Mouse (Mus musculus) testis, adult 2 months (tissue): ENCODE measurements at regions not wholly inside any gene's neighbourhood (a gene's known extent, or its start where the extent isn't known, plus 50 kb on each side); places are given as distances from the start of the nearest gene placed in this dataset.

Experiments
- CTCF ChIP-seq: fragments of 200-500 bp; IDR thresholded peaks from 2 replicates; pipeline ENCODE4 v1.5.1; 2012; ENCODE audit warnings: low read depth, mild to moderate bottlenecking, inconsistent platforms, low read length, moderate library complexity; ENCODE audit not compliant: control insufficient read depth, insufficient read depth, insufficient replicate concordance
- POLR2A ChIP-seq: fragments of 200-500 bp; IDR thresholded peaks from 2 replicates; pipeline ENCODE4 v1.6.1; 2012; ENCODE audit warnings: low read depth, mild to moderate bottlenecking, inconsistent platforms, low read length, moderate library complexity; ENCODE audit not compliant: control insufficient read depth

- TF ChIP-seq CTCF (no peak), POLR2A (no peak)
Observed at GRCm38 (mm10) chr10:122342356-122342755, 105.9 kb upstream of the Avpr1a start.
